Mouse (Mus musculus) erythroblast, adult 5-6 weeks (primary cell): ENCODE measurements around the gene Patj. TPM values are rescaled to one million over a fixed set of nuclear protein-coding genes. Genes with fewer than 3 reads are reported as not detected.

Experiments used
- ATAC-seq: replicated peaks from 2 replicates; pipeline ENCODE4 v1.8.0; 2016; ENCODE audit warnings: moderate number of reproducible peaks, mild to moderate bottlenecking, moderate TSS enrichment, inconsistent platforms; ENCODE audit not compliant: poor library complexity, low FRiP score, severe bottlenecking
- total RNA-seq, 2 experiments: library from RNA; stranded (forward) in 1 of 2; stranded (reverse) in 1 of 2; fragments of 150-400 nt in 1 of 2; fragments of 200-764, 138-1000 nt in 1 of 2; gene quantifications; 2 replicates each; pipeline versions ENCODE4 v1.2.3 to v1.2.4; 2015 to 2017; ENCODE audit warnings: low replicate concordance in 2 of 2

The Patj gene
- total RNA-seq, 2 experiments from 2014 or later: 0.34 TPM; not detected in 1

GRCm38 (mm10) chr4:98767134-98768133 is 371.8 kb downstream of the Patj start:
- ATAC-seq: no peak

Other genes with a start within 250 kb of the Patj start
- gene Tm2d1, start 12.5 kb upstream of the Patj start, total RNA-seq (2015; ENCODE audit: low replicate concordance): 13.0 and 14.0 TPM in 2 replicates
- 4.4 and 10.5 TPM in 2 replicates for gene Tm2d1, start 12.5 kb upstream of the Patj start, total RNA-seq (2017; ENCODE audit: low replicate concordance)